Mouse (Mus musculus) E14TG2a.4 (cell line): ENCODE results near the gene Faap100.

Experiments used
- CTCF ChIP-seq: conservative IDR thresholded peaks from 2 replicates; pipeline ENCODE4 v1.5.1; 2014; ENCODE audit warnings: low read length
- NANOG ChIP-seq: IDR thresholded peaks from 2 replicates; pipeline ENCODE4 v1.6.1; 2014; ENCODE audit warnings: borderline replicate concordance, low read length, mixed read lengths

GRCm38 (mm10) chr11:120369656-120370055, 8.9 kb downstream of the Faap100 start:
- TF ChIP-seq CTCF (peak; percentile 80), NANOG (no peak)
